Mouse (Mus musculus) T-helper 17 cell (primary cell): Measurements from ENCODE around the gene Mrps21.
"Not testable (repeated sequence)": the region's sequence is repeated elsewhere in the genome, so short reads cannot be mapped to it uniquely, and the experiment has no call there.

Experiments used
- in situ Hi-C, 2 experiments: fragments of 300-600 bp; cut with MboI, MseI; formaldehyde crosslinking; loops; 1 replicate in 1 of 2; 2 replicates in 1 of 2; pipeline ENCODE4 v1.15.1; 2025; ENCODE audit warnings: high pct_unique_total_duplicates in 2 of 2

The Mrps21 gene

GRCm38 (mm10) chr3:95871392-95871867 lies at the start of gene Mrps21:
Gene Mrps21 (minus strand): TSS chr3:95871519.
- in situ Hi-C loops = no loop called here

- in situ Hi-C loops = loop anchor here in 1 of 2 experiments (10.0 kb wide), 1 partner anchor 566 kb away; the partner anchor contains the start of gene Setdb1
Observed at GRCm38 (mm10) chr3:95920532-95920931, 49.2 kb upstream of the Mrps21 start.

GRCm38 (mm10) chr3:95916760-95917159 lies 45.4 kb upstream of the Mrps21 start:
- in situ Hi-C loops = no loop called here

GRCm38 (mm10) chr3:95914706-95915105 lies 43.4 kb upstream of the Mrps21 start:
- in situ Hi-C loops = no loop called here

- in situ Hi-C loops = no loop called here
Observed at GRCm38 (mm10) chr3:95907613-95908012, 36.3 kb upstream of the Mrps21 start.

- in situ Hi-C loops = no loop called here
Observed at GRCm38 (mm10) chr3:95906860-95907259, 35.5 kb upstream of the Mrps21 start.

GRCm38 (mm10) chr3:95905940-95906492 lies 34.7 kb upstream of the Mrps21 start:
- in situ Hi-C loops = no loop called here

- in situ Hi-C loops = no loop called here
Observed at GRCm38 (mm10) chr3:95905146-95905939, 34.0 kb upstream of the Mrps21 start.

- in situ Hi-C loops = no loop called here
Observed at GRCm38 (mm10) chr3:95904568-95904967, 33.2 kb upstream of the Mrps21 start, which contains the start of gene Car14. Gene Car14 (minus strand): TSS chr3:95904691.

- in situ Hi-C loops = no loop called here
Observed at GRCm38 (mm10) chr3:95903753-95904502, 32.6 kb upstream of the Mrps21 start.

- in situ Hi-C loops = no loop called here
Observed at GRCm38 (mm10) chr3:95902643-95903042, 31.3 kb upstream of the Mrps21 start.

- in situ Hi-C loops = no loop called here
Observed at GRCm38 (mm10) chr3:95902373-95902625, 31.0 kb upstream of the Mrps21 start.

GRCm38 (mm10) chr3:95901616-95902372 lies 30.5 kb upstream of the Mrps21 start:
- in situ Hi-C loops = no loop called here

- in situ Hi-C loops = no loop called here
Observed at GRCm38 (mm10) chr3:95899800-95900524, 28.6 kb upstream of the Mrps21 start.

GRCm38 (mm10) chr3:95895501-95895900 lies 24.2 kb upstream of the Mrps21 start:
- in situ Hi-C loops = not testable (repeated sequence)

GRCm38 (mm10) chr3:95894317-95895160 lies 23.2 kb upstream of the Mrps21 start:
- in situ Hi-C loops = loop anchor here in 1 of 2 experiments (5.0 kb wide), 1 partner anchor 293 kb away; no protein-coding TSS in a partner anchor

- in situ Hi-C loops = loop anchor here in 1 of 2 experiments (5.0 kb wide), 1 partner anchor 294 kb away; no protein-coding TSS in a partner anchor
Observed at GRCm38 (mm10) chr3:95893606-95894316, 22.4 kb upstream of the Mrps21 start, which contains the start of gene Aph1a. Gene Aph1a (plus strand): TSS chr3:95893969.

GRCm38 (mm10) chr3:95893126-95893525 lies 21.8 kb upstream of the Mrps21 start:
- in situ Hi-C loops = loop anchor here in 1 of 2 experiments (5.0 kb wide), 1 partner anchor 294 kb away; no protein-coding TSS in a partner anchor
